Mouse (Mus musculus) neutrophil, adult 5-6 weeks (primary cell): ENCODE data around the gene Ntn5. TPM values are rescaled to one million over a fixed set of nuclear protein-coding genes. Genes with fewer than 3 reads are reported as not detected.

ENCODE experiments used
- ATAC-seq: fragments of 151-379, 151-347 bp; 2 replicates; pipeline ENCODE4 v1.8.0; 2017; ENCODE audit warnings: mild to moderate bottlenecking, moderate TSS enrichment; ENCODE audit not compliant: insufficient number of reproducible peaks, poor library complexity, low FRiP score, severe bottlenecking; ENCODE audit errors: extremely low read depth
- total RNA-seq: library from RNA; stranded (forward); fragments of 200-1000 nt; gene quantifications from 2 replicates; pipeline ENCODE4 v1.2.3, GENCODE M21; 2017

The Ntn5 gene
- not detected in 2 replicates for total RNA-seq

DNA sequence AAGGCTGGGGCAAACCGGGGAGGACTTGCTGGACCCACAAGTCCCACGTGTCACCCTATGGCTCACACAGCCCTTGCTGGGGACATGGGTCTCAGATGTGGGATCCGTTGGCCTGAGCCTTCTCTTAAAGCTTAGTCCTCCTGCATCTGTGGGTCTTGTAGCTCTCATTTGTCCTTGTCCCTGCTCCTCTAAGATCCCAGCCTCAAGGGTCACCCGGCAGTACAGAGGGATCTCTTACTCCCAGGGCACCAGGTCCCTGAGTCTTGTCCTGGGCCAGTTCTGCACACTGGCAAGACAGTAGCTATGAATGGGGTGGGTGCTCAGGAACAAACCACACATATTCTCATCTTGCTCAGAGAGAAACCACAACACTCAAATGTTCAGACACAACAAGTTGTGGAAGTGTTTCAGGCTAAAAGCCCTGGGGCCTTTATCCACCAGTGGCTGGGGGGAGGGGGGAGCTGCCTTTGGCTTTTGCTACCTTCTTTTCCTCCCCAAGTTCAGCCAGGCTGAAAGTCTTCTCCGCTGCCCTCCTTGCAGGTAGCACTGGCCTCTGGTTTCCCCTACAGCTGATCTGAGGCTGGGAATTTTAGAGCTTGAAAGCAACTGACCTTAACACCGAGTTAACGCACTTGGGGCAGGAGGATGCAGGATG lies at the start of gene Ntn5:
Ntn5 (plus strand) TSS at position 627 of the 655 bp plus-strand sequence.
- ATAC-seq: no peak

DNA sequence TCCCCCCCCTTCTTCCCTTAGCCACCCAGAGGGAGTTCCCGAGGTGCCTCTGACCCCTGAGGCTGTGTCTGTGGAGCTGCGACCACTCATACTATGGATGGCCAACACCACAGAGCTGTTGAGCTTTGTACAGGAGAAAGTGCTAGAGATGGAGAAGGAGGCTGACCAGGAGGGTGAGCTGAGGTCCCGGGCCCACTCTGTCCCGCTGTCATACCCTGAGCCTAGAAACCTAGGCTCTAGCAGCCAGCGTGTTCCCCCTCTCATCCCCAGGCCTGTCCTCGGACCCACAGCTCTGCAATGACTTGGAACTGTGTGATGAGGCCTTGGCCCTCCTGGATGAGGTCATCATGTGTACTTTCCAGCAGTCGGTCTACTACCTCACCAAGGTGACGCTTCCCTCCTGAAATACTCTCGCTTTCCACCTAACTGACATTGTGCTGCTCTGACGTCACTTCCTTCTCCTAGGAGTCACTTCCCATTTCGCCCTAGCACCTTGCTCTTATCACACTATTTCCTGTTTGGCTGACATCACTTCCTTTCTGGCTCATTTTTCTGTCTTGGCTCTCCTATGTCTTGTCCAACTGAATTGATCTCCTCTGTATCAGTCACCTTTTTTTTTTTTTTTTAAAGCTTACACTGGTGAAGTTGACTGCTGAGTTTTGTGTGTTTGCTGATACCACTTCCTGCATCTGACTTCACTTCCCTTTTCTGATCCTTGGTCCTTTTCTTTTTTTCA lies 48.7 kb upstream of the Ntn5 start:
- peak; percentile 92 for ATAC-seq

DNA sequence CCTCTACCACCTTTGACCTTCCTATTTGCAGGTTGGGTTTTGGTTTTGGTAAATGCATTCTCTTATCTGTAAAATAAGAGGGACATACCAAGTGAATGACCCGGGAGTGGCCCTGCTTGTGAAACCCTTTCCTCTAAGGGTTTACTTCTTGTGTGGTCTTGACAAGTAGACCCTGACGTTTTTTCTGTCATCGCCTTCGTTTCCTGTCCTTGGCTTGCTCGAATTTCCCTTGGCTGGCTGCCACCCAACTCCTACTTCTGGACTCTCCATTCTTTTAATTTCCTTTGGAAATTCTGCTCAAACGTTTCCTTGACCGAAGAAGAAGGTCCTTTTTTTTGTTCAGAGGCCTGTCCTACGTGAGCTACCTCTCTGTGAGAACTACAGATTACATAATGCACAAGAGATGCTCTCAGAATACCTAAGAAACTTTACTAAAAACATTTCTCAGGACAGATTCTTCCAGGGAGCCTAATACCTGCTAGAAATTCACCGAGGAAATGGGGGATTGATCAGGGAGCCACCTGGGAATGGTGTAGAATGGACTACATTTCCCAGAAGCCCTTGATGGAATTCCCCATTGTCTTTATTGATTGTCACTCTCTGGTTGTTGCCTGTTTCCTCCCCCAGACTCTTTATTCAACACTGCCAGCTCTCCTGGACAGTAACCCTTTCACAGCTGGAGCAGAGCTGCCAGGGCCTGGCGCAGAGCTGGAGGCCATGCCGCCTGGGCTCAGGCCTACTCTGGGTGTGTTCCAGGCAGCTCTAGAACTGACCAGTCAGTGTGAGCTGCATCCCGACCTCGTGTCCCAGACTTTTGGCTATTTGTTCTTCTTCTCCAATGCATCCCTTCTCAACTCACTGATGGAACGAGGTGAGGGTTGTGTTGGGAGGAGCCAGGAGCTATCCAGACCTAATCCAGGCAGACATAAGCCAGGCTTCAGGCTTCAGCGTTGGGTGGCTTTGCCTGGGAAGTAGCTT lies 47.8 kb upstream of the Ntn5 start:
- no peak for ATAC-seq

DNA sequence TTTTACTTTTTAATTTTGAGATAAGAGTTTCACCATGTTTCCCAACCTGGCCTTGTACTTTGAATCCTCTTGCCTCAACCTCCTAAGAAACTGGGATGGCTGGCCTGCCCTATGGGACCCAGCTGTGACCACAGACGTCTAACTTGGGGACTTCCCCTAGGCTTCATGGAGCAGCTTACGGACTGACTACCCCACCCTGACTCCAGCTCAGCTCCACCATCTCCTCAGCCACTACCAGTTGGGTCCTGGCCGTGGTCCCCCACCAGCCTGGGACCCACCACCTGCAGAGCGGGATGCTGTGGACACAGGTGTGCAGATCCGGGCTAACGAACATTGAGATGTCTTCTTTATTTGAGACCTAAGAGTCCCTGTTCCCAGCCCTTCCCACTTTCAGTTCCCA lies 46.1 kb upstream of the Ntn5 start:
- ATAC-seq: no peak

DNA sequence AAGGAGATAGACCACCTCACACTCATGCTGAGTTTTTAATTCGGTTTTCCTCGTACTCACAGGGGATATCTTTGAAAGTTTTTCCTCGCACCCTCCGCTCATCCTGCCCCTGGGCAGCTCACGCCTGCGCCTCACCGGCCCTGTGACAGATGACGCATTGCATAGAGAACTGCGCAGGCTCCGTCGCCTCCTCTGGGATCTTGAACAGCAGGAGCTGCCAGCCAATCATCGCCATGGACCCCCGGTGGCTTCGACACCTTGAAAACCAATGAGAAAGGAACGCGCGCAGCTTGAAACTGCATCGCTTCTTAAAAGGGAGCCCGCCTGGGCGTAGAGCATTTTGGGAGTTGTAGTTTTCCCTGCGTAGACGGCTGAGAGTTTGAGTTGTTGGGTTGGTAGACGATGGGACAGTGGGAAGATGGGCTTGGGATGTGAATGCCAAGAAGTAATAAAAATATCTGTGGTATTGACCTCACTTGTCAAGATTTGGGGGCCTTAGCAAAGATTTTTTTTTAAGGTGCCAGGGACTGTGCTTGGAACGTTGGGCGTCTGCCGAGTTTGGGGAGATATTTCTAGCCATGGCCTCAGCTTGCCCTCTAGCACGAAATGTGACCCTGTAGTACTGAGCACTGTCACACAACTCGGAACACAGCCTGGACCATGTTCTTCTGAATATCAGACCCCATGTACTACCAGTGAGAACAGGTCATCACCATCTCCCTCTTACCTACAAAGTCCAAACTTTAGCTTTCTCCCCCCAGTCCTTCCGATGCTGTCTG lies 45.0 kb upstream of the Ntn5 start:
- ATAC-seq: no peak

DNA sequence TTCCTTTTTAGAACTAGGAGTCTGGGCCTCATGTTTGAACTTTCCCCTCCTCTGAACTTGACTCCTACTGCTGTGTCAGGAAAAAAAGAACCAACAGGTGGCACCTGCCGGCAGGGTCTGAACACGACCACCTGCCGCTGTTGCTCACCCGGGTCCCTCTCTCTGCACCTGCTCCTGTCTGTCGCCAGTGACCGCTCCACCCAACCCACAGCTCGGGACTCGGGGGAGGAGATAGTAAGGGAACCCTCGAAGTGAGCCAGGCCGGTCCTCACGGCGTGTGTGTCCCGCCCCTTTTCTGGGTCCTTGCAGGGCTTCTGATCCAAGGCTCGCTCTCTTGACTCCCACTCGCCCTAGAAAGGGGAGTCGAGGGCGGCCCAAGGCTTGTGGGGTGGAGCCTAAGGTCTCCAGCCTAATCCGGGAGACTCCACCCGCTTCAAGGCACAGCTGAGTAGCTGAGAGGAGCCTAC lies 44.2 kb upstream of the Ntn5 start, which contains the start of gene Mamstr:
Mamstr (plus strand) TSS at position 417 of the 467 bp plus-strand sequence.
- no peak for ATAC-seq

DNA sequence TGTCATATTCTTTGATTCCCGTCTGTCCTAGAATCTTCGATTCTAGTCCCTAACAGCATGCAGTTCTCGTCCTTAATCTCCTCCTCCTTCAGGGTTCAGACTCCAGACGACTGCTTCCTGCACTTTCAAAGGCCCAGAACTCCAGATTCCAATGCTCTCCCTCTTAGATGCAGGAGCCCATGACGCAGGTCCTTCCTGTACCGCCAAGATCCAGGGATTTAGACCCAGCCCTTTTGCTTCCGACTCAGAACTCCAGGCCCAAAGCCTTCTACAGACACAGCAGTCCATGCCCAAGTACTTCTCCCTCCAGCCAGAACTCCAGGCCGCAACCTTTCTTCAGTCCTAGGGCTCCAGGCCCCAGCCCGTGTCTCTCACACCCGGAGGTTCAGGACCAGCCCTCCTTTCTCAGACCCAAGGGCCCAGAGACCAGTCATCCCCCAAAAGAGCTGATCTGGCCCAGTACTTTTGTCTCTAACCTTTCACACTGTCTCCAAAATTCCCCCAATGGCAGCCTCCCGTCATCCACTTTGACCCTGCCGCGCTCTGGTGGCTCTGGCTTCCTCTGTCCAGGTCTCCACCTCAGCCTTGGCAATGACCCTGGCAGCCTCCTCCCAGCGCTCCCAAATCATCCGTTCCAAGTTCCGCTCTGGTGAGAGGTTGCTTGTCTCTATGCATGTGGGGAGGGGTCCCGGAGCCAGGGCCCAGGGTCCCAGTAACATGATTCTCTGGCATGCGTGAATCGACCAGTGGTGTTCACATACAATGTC lies 43.4 kb upstream of the Ntn5 start:
- ATAC-seq: no peak

DNA sequence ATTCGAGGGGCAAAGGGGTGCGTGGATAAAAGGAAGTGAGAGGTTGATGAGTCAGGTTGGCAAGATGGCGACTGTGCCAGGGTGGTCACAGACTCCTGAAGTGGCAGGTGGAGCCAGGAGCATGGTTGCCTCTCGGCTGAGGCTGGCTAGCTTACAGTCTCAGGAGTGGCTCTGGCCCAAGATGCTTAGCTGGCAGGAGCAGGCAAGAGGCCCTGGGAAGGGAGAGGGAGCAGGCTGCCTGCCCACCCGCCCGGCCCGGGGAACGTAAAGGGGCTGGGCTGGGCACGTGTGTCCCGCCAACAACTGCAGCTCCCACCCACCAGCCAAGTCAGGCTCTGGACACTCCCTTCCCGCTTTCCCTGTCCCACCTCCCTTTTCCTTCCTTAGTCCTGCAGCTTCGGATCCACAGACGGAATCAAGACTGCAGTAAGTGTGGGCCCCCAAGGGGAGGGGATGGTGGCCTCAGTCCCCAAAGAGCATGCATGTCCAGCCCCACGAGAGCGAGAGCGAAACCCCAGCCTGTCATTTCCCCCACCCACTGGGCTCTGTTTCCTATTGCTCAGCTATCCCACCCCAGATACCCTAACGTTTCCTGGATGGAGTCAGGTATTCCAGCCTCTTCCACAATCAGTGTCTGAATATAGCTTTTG lies 42.3 kb upstream of the Ntn5 start:
- no peak for ATAC-seq

DNA sequence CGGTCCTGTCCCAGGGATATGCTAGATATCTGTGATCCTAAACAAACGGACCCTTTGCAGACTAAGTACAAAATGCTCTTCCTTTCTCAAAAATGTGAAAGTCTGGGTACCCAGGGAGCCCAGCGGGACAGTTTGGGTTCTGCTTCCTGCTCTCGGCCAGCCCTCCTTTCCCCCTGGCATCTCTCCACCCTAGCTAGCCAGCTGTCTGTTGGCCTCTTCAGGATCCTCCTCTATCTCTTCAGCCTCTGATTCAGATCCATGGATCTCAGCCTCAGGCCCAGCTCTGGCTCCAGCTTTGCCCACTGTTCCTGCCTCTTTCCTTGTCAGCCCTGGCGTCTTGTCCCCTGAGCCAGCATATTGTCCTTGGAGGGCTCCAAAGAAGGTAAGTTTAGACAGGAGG lies 41.7 kb upstream of the Ntn5 start:
- no peak for ATAC-seq

DNA sequence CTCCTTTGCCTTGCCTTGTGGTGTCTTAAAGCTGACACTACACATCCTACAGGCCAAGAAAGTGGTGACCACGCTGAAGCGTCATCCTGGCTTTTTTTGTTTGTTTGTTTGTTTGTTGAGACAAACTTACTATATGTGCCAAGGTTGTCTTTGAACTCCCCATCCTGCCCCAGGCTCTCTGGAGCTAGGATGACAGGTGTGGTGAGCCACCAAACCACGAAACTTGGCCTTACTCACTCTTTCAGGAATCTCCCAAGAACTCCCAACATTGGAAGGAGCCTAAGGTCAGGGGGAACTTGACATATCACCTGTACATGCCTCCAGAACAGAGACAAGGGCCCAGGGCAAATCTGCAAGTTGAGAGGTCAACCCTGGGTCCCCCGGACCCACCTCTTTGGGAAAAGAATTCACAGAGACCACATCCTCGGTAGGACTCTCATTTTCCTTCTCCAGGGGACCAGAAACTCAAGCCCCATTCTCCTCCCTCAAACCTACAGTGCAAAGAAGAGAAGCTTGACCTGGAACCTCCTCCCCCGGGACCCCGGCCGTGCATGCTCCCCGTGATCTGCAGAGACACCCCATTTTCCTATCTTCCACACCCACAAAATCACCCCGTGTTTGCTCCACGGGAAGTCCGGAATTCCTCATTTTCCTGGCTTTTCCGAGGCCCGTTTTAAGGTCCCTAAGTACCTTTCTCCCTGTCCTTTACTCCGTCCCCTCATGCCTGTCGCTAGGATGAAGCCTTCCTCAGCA lies 41.1 kb upstream of the Ntn5 start:
- ATAC-seq: no peak

DNA sequence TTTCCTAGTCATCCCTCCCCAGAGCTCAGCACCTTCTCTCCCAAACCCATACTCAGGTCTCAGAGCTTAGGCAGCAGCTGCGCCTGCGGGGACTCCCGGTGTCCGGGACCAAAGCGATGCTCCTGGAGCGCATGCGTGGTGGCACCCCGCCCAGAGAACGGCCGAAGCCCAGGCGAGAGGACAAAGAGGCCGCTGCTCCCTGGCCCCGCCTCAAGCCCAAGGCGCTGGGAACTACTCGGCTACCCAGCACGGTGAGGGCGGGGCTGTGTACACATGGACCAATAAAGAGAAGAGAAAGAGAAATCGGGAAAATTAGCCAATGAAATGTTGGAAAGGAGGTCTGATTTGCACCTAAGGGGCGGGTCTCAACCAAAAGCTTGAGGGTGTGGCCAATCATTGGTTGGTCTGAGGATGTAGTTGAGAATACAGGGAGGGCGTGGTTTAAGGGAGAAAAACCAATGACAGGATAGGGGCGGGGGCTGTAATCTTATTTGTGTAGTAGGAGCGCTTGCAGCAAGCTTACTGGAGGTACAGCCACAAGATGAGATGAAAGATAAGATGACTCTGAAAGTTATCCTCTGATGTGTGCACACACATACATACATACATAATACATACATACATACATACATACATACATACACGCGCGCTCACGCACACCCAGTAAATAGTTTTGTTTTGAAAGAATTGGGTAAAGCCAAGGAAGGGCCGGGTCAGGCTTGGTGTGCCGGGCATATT lies 40.2 kb upstream of the Ntn5 start:
- peak; percentile 51; the same call in 1 of the 2 replicates for ATAC-seq

DNA sequence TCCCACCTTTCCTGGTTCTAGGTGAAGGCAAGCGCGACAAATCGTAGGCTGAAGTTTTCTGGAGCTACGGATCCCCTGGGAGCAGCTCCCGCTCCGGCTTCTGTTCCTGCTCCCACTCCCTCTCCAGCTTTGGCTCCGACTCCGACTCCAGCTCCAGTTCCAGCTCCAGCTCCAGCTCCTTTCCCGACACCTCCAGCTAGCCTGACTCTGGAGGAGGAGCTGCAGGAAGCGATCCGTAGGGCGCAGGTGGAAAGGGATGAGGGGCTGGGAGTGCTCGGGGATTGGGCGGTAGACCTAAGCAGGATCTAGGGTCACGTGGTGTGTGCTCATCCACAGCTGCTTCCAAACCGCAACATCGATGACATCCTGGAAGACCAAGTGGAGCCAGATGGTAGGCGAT lies 39.6 kb upstream of the Ntn5 start:
- no peak for ATAC-seq

DNA sequence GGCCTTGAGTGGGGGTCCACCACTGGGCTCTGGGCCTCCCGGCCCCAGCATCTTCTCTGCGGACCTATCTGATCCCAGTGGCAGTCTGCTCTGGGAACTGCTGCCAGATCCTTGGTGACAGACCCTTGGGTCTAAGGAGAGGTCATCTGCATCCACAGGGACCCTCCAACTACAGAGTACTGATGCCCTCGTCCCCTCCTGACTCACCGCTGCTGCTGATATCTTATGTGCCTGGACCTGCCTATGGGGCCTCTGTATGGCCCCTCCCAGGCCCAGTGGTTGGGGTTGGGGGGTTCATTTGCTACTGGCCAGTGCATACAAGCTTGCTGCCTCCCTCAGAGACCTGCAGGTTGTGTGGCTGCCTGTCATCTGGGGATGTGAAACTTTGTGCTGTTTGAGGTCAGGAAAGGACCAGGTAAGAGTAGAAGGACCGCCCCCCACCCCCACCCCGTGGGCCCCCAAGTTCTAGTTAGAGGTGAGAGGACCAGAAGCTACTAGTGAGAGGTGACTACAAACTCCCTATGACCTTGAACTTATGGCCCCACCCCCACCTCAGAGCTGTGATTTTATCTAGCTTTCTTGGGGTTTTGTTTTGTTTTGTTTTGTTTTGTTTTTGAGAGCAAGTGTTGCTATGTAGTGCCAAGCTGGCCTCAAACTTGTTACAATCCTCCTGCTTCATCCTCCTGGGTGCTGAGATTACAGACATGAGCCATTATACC lies 38.8 kb upstream of the Ntn5 start:
- ATAC-seq: no peak

DNA sequence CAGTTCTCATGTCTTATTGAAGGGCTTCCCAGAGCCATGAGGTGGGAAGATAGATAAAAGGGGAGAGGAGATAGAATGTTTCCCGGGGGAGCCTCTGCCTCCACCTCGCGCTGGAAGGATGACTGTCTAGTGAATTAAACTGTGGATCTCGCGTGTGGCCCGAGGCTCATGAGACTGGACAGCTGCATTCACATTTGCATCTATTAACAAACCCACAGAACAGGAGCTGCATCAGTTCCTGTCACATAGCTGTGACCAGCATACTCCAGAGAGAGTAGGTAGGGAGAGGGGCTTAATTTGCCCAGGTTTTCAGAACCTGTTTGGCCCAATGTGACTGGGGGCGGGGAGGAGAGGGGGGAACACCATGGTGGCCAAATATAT lies 38.2 kb upstream of the Ntn5 start:
- no peak for ATAC-seq

DNA sequence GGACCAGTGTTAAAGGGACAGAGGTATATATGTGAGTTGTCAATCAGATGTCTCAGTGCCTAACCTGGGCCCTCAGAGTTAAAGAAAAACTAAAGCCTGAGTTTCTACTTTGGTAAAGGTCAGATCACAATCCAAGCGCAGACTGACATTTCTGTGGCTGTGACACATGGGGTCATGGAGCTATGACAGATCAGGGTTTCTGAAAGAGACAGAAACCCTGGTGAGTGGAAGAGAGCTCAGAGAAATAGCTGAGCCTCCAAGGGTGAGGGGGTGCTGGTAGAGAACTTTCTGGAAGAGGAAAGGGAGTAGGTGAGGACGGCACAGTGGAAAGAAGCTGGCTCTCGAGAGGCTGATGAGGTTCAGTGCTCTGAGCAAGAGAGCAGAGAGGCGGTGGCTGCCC lies 37.2 kb upstream of the Ntn5 start:
- no peak for ATAC-seq

DNA sequence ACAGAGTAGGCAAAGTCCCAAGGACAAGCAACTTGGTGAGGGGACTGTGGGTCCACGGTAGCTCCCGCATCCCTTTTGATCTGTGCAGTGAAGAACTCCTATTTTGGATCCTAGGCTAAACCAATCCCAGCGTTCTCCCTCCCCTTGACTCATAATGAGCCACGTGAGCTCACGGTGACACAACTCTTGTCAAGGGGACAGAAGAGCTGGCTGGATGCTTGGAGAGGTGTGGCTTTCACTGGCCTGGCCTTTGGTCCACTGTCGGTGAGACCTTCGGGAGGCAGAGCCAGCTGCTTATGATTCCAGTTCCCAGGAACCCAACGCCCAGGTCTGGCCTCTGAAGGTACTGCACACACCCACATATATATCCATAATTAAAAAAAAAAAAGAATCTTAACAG lies 34.5 kb upstream of the Ntn5 start:
- no peak for ATAC-seq
